Mouse (Mus musculus): ENCODE measurements around the gene Ptprf. TPM values are rescaled to one million over a fixed set of nuclear protein-coding genes. Genes with fewer than 3 reads are reported as not detected.

Ptprf gene
- total RNA-seq, 2 experiments from 2014 or later = 140 to 142 TPM

DNA sequence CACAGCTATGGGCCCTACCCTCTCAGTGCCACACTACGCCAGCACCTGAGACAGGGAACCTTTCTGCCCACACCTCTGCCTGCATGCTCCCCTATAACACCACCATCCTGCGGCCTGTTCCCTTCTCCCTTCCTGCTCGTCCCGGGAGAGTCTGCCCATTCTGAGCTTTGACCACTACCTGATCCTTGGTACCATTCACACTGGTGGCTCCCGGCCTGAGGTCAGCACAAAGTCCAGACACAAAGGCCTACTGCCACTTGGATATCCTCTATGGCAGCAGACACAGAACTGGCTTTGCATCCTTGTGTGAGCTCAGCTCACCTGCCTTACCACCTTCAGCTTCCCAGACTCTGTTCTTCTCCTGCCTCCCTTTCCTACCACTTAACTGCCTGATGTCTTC lies 72.7 kb downstream of the Ptprf start:
- no peak for DNase-seq (ENCODE audit: low spot score in 2 of 2)

DNA sequence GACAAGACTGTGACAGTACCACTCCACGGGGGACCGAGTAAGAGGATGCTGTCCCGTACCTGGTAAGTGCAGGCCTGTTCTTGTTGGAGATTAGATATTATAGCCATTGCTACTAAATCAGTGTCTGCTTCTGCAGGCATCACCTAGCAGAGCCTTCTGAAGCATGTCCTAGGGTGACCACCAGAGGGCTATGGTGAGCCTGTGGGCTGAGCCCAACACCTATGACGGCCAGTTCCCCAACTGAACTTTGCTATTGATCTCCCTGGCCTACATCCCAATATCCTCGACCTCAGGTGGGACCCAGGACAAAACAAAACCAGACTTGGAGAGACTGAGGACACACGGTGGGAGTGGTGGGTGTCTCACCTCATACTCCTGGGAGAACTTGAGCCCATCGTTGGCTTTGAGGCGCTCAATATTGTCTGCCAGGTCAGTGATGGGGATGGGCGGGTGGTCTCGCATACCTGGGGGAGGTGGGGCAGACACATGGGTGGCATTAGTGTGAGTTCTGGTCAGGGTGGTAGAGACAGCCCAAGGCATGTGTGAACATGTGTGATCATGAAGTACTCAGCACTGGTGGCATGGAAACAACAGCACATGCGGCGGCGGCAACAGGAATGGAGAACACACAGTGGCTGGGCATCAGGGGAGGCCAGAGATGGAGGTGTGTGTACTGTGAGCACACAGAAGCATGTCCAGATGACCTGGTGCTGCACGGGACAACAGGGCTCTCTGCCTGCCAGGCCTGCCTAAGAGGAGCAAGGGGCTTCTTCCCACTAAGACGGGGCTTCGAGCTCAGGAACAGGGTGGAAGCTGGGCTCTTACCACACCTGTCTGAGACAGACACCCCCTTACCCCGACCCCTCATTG lies 74.2 kb downstream of the Ptprf start:
- peak; percentile 72 to 80 for DNase-seq (ENCODE audit: low spot score in 2 of 2)

DNA sequence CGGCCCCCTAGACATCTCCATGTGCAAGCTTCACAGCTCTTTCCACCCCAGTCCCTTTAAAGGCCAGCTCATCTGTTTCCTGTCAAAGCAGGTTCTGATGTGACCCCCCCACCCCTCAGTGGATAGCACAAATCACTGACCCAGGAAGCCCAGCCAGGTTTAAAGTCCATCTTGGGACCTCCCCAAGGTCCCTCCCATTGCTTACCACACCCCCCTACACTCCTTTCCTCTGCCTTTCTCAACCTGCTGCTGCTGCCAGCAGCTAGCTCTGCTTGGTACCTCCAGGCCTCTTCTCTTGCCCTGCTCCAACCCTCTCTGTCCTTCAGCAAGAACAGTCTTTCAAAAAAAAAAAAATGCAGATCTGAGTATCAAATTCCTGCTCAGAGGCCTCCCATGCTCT lies 76.3 kb downstream of the Ptprf start:
- no peak for DNase-seq (ENCODE audit: low spot score in 2 of 2)

DNA sequence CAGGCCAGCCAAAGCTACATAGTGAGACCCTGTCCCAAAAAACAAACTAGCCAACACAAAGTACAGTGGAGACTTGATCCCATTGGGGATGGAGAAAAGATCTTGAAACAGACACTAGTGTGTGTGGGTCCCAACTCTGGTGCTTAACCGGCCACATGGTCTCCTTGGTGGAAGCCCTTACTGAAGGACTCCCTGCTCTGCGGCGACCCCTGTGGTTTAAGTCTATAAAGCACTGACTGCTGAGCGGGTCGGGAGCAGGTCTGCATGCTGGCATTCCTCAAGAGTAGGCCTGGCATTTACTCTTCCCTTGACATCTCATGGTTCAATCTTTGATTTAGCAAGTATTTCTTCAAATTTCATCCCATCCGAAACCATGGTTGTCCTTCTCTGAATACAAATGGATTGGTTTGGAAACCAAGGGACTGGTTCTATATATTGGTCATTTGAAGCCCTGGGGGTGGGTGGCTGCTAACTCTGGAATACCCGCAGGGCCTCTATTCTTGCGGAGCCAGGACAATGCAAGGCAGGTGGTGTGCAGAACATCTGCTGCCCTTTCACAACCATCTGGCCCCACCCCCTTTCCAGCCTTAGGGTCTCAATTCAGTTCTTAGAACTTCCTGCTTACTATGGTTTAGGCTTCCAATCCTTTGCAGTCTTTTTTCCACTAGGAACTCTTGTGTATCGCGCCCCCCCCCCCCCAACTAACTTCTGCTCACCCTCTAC lies 84.1 kb downstream of the Ptprf start:
- no peak for DNase-seq (ENCODE audit: low spot score in 2 of 2)

DNA sequence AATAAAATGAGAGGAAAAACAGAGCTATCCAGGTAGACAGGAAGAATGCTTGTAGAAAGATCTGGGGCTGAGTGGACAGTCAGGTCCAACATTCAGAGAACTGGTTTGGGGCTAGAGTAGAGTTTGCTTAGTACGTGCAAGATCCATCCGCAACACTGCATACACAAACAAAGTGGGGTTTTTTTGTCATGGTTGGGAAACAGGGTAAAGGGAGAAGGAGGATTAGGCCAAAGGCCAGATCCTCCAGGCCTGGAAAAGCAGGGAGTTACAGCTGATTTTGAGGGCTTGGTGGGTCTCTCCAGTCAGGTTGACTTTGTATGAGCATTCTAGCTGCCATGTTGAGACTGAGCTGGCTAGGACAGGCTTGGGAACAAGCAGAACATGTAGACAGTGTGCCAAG lies 85.3 kb downstream of the Ptprf start:
- no peak for DNase-seq (ENCODE audit: low spot score in 2 of 2)

DNA sequence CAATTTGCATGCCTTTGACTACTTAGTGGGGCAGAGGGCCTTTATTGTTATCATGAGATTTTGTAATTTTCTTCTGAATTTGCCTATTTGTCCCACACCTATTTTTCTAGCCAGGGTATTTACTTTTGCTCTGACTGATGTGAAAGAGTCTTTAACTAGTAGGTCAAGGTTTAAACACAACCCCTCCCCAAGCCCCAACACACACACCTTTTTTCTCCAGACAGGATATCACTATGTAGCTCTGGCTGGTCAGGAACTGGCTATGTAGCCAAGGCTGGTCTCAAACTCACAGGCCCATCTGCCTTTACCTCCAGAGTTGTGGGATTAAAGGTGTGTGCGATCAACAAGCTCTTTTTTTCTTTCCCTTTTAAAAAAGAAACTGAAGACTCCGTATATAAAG lies 92.1 kb downstream of the Ptprf start:
- DNase-seq (ENCODE audit: low spot score in 2 of 2) = no peak

DNA sequence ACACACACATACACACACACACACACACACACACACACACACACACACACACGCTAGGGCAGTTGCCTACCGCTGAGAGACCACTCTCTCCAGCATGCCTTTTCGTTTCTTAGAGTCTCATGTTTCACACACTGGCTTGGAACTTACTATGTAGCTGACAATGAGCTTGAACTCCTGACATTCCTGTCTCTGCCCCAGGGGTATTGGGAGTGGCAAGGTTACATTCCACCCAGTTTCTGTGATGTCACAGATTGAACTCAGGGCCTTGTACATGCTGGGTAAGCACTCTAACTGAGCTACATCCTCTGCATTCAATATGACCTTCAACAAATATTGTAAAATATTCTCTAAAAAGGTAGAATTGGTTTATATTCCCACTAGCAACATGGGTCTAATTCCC lies 92.6 kb downstream of the Ptprf start:
- DNase-seq (ENCODE audit: low spot score in 2 of 2) = no peak

DNA sequence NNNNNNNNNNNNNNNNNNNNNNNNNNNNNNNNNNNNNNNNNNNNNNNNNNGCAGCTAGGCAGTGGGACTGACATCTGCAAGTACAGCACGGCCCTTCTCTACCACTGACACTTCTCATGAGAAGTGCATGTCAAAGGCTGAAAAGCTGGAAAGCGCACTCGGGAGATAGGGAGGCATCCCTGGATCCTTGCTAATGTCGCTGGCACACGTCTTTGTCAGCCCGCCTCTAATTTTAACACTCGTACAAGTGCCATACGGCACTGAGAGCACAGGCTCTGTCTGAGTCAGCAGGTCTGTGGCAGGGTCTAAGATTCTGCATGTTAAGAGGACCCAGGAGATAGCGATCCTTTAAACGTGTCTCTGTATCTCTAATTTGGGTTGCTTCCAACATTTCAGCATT lies 95.0 kb downstream of the Ptprf start:
- no peak for DNase-seq (ENCODE audit: low spot score in 2 of 2)

DNA sequence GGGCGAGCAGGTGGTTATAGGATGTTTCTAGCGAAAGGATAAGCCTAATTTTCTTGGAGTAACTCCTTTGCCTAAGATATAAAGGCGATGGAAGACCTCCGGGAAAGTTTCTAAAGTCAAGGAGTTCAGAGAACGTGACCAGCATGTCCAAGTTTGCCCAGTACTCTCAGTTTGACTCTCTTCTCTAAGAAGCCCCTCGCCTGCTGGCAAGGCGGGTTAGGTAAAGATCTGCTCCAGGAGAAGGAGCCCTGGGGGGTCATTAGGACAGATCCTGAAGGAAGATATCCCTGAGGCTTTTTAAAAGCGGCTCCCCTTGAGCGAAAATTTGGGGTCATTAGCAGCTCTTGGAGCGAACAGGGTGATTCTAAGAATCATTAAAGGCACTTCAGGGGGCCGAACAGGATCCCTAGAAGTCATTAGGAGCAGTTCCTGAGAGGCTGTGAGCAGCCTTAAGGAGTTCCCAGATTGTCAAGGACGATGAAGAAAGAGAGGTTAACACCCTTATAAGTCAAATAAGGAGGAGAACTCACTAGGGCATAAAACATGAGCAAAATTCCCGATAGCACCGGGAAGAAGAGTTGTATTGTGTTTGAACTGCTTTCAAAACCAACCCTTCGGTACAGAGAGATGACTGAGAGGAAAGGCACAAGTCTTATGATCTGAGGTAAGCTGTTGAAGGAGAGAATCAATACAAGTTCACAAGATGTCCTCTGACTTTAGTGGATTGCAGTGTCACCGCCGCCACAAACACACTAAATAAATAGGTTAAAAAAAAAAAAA lies 110.7 kb downstream of the Ptprf start:
- DNase-seq (ENCODE audit: low spot score in 2 of 2) = no peak

DNA sequence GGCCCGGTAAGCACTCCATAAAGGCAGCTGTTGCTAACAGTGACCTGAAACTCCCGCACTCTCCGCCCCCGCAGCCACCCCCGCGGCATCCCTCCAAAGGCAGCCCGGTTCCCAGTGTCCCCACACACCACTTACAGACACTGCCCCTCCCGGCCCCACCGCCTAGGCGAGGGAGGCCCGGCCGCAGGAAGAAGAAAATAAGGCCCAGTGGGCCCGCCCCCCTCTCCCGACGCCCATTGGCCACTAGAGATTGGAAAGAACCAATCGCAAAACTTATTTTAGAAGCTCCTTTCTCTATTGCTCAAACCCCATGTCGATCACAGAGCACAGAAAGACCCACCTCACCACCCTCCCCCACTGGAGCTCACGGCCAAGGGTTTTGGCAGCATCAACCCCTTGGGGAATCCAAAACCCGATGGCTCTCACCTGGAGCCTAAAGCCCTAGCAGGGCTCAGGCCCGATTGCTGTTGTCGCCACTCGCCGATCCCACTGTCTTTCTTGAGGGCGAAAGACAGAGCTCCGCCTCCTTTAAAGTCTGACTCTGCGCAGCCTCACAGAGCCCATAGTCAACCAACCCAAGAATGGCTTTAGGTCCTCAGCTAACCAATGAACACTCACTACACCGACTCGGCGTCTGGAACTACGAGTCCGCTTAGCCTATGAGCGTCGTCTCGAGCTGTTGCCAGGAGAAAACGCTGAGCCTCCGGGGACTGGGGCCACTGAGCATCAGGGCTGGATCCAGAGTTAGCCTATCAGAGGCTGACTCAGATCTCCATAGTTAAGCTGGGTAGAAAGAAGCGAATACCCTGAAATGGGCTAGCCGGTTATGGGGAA lies 111.5 kb downstream of the Ptprf start, which contains the start of gene Kdm4a:
Gene Kdm4a (minus strand): TSS at position 577 of the 834 bp plus-strand sequence.
- peak; percentile 84 to 91 for DNase-seq (ENCODE audit: low spot score in 2 of 2)

DNA sequence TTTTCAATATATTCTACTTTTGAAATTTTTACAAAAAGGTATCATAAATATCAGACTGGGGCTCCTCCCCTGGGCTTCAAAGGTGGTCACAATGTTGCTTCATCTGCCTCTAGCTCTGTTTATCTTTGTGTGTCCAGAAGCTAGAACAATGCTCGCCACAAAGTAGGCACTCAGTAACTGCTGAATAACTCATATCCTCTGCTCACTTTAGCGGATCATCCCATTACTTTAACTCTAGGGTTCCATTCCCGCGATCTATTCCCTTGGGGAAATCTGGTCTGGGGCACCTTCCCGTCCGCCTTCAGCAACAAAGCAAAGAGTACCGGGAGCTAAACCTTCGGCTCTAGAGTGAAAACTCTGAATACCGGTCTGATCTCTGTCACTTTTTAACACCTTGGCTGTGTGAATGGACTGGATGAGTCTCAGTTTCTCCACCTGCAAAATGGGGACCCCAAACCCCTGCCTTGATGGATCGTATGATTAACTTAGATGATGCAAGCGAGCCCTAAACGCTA lies 112.2 kb downstream of the Ptprf start:
- DNase-seq (ENCODE audit: low spot score in 2 of 2) = no peak

DNA sequence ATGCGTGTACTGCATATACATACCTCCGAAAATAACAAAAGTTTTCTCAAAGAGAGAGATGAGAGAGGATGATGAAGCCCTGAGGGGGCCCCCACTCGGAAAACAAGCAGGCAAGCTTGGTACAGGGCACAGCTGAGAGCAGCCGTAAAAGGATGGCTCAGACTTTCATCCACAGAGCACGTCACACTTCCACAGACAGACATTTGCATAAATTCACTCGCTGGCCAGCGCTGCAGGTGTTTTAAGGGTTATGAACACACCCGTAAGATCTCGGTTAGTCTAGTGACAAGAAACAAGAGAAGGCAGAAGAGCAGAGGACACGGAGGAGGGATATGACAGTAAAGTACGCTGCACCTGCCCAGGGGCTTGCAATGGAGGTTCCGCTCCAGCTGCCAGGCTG lies 118.7 kb downstream of the Ptprf start:
- no peak for DNase-seq (ENCODE audit: low spot score in 2 of 2)

DNA sequence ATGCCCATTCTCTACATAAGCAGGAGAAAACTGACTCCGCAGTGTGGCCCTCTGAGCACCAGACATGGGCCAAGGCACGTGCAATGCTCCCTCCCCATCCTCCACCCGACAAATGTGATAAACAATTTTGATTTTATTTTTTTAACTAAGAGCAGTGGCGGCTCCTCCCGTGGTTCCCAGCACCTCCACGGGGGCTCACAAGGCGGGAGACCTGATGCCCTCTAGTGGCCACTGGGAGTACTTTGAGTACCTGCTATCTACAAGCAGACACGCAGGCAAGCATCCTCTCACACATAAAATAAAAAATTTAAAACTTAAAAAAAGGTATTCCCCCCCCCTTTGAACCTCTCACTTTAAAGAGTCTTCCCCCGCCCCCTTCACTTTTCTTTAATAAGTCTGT lies 120.2 kb downstream of the Ptprf start:
- no peak for DNase-seq (ENCODE audit: low spot score in 2 of 2)

DNA sequence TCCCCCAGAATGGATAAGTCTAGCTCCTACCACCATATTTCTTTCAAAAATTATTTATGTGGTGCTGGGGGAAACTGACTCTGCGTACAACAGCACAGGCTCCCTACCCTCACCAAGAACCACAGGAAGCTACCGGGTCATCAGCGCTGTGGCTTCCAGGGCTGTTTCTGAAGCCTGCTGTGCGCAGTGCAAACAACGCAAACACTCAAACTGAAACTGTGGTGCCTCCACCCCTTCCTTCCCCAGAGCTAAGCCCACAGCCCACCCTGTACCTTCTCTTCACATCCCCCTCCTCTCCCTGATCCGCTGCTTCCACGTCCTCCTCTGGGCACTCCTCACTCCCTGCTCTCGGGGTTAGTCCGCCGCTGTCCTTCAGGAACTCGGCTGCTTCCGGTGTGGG lies 129.1 kb downstream of the Ptprf start:
- no peak for DNase-seq (ENCODE audit: low spot score in 2 of 2)

Small RNAs within 50 kb of the gene (microRNA-seq; reads per million reads assigned to microRNA genes)
- gene Mir7226 = 0.67 to 1.6 reads per million in 2 experiments

Other genes starting within 250 kb of the Ptprf start
- 10 to 100 TPM; 37.6 to 38.3 TPM for gene St3gal3, start 156.5 kb downstream of the Ptprf start, total RNA-seq (2021)
- gene Kdm4a, start 111.4 kb downstream of the Ptprf start, total RNA-seq (2021) = 10 to 100 TPM; 56.5 to 66.7 TPM
- 10 to 100 TPM; 33.5 to 42.2 TPM for gene Szt2, start 117.9 kb upstream of the Ptprf start, total RNA-seq (2021)
- gene Med8, start 117.9 kb upstream of the Ptprf start, total RNA-seq (2021) = 10 to 100 TPM; 75.8 to 80.1 TPM
- gene Elovl1, start 136.7 kb upstream of the Ptprf start, total RNA-seq (2021) = 10 to 100 TPM; 16.4 to 17.7 TPM
- gene Cdc20, start 145.9 kb upstream of the Ptprf start, total RNA-seq (2021) = 1 to 10 TPM; 5.0 to 6.3 TPM
- under 1 TPM in 1 of 2 experiments, not detected in 1; 0.16 TPM for gene Mpl, start 166.1 kb upstream of the Ptprf start, total RNA-seq (2021)
- 10 to 100 TPM; 15.3 to 16.2 TPM for gene Tie1, start 198.7 kb upstream of the Ptprf start, total RNA-seq (2021)
- not detected for gene 2610528J11Rik, start 235.6 kb upstream of the Ptprf start, total RNA-seq (2021)